Mouse (Mus musculus) lung, embryonic 16.5 days (tissue): ENCODE measurements around the gene Traf5. TPM values are rescaled to one million over a fixed set of nuclear protein-coding genes. Genes with fewer than 3 reads are reported as not detected.

ENCODE experiments used
- ATAC-seq: fragments of 200-750 bp; cut with Nextera tagmentation; 2 replicates; pipeline ENCODE4 v1.8.0; 2017; ENCODE audit warnings: low read depth, mild to moderate bottlenecking, moderate library complexity
- H3K27ac ChIP-seq: fragments of 300-500 bp; sonication (generic); 2 replicates; pipeline ENCODE4 v1.5.1; 2014; ENCODE audit warnings: mild to moderate bottlenecking, control low read depth, low read length
- H3K27me3 ChIP-seq: fragments of 300-500 bp; sonication (generic); 2 replicates; pipeline ENCODE4 v1.6.1; 2014; ENCODE audit warnings: low read depth, low read length, mixed read lengths; ENCODE audit not compliant: control insufficient read depth, insufficient read depth
- H3K36me3 ChIP-seq: fragments of 300-500 bp; sonication (generic); 2 replicates; pipeline ENCODE4 v1.6.1; 2014; ENCODE audit warnings: low read length; ENCODE audit not compliant: control insufficient read depth, insufficient read depth
- H3K4me1 ChIP-seq: fragments of 300-500 bp; sonication (generic); replicated peaks from 2 replicates; pipeline ENCODE4 v1.6.1; 2014; ENCODE audit warnings: low read length, mixed read lengths; ENCODE audit not compliant: control insufficient read depth, insufficient read depth
- H3K4me2 ChIP-seq: fragments of 300-500 bp; sonication (generic); 2 replicates; pipeline ENCODE4 v1.6.1; 2014; ENCODE audit warnings: low read depth, low read length, control low read depth
- H3K4me3 ChIP-seq: fragments of 300-500 bp; sonication (generic); 2 replicates; pipeline ENCODE4 v1.5.1; 2014; ENCODE audit warnings: mild to moderate bottlenecking, low read length, control low read depth
- H3K9ac ChIP-seq: fragments of 300-500 bp; sonication (generic); 2 replicates; pipeline ENCODE4 v1.6.1; 2014; ENCODE audit warnings: low read length, control low read depth
- H3K9me3 ChIP-seq: fragments of 300-500 bp; sonication (generic); 2 replicates; pipeline ENCODE4 v1.6.1; 2016; ENCODE audit warnings: low read length; ENCODE audit not compliant: control insufficient read depth
- WGBS: fragments of 180-500 bp; shearing (Covaris S2); extraction: QIAGEN DNeasy Blood & Tissue Kit; methylation state at CpG from one replicate; pipeline ENCODE4 v1.1.7; 2014; 5-methylcytosine and 5-hydroxymethylcytosine counted together
- polyA plus RNA-seq: library from polyadenylated mRNA; unstranded; fragments of >200 nt; fragmentation: Nextera tagmentation; extraction: Ambion mirVana; gene quantifications from 2 replicates; pipeline ENCODE4 v1.2.1, GENCODE M21; 2015

Gene Traf5
- polyA plus RNA-seq, 1 experiment from 2014 or later: 23.4 TPM

- Histone ChIP-seq H3K27ac (no peak overlapping the region), H3K4me1 (peaks cover 37% of the 10 kb centered on the region), H3K36me3 (0 out of 2 replicates have a peak, but pooled peaks cover 3% of the 10 kb centered on the region), H3K4me3 (no peak overlapping the region), H3K9me3 (peaks cover 5% of the 10 kb centered on the region), H3K4me2 (no peak overlapping the region), H3K27me3 (no peaks in the 10 kb centered on the region; the same call in 1 of the 2 replicates), H3K9ac (no peak overlapping the region)
- peak; percentile 46 for ATAC-seq
- WGBS: 63% methylated on average over 12 of the region's 12 CpGs
Observed at GRCm38 (mm10) chr1:192086279-192087037, 5.9 kb downstream of the Traf5 start.

DNA sequence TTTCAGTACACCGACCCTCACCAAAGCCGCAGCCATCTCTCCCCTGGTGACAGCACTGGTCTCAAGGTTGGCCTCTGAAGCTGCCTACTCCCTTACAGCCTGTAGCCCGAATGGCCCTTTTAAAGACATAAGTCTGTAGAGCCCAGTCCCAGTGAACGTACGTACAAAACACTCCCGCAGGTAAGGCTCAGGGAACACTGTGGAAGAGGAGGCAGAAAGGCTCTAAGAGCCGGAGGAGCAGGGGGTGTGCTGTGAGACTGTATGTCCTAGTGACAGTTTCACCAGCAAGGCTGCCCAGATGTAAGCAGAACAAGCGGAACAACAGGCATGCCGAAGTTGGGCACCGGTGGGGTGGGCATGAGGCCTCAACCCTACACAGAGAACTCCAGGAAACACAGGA, 7.1 kb downstream of the Traf5 start:
- H3K27ac ChIP-seq: no peak overlapping the region
- no peak overlapping the region for H3K9ac ChIP-seq
- H3K4me1 ChIP-seq: peaks cover 27% of the 10 kb centered on the region
- 88% methylated on average over 10 of the region's 10 CpGs for WGBS
- no peak overlapping the region for H3K4me2 ChIP-seq
- H3K27me3 ChIP-seq: no peaks in the 10 kb centered on the region; the same call in 1 of the 2 replicates
- H3K36me3 ChIP-seq: 0 out of 2 replicates have a peak, but pooled peaks cover 3% of the 10 kb centered on the region
- ATAC-seq: no peak
- H3K9me3 ChIP-seq: peaks cover 9% of the 10 kb centered on the region
- no peak overlapping the region for H3K4me3 ChIP-seq

GRCm38 (mm10) chr1:192082646-192083045, 9.7 kb downstream of the Traf5 start:
- H3K36me3 ChIP-seq: 0 out of 2 replicates have a peak, but pooled peaks cover 3% of the 10 kb centered on the region
- H3K4me1 ChIP-seq: peaks cover 34% of the 10 kb centered on the region
- no peak overlapping the region for H3K4me2 ChIP-seq
- H3K27me3 ChIP-seq: no peaks in the 10 kb centered on the region
- WGBS: 79% methylated on average over 1 of the region's 1 CpGs
- ATAC-seq: no peak
- H3K4me3 ChIP-seq: no peak overlapping the region
- no peak overlapping the region for H3K27ac ChIP-seq
- H3K9me3 ChIP-seq: peaks cover 9% of the 10 kb centered on the region
- no peak overlapping the region for H3K9ac ChIP-seq

GRCm38 (mm10) chr1:192081129-192081528, 11.2 kb downstream of the Traf5 start:
- 96% methylated on average over 2 of the region's 2 CpGs for WGBS
- Histone ChIP-seq H3K9me3 (peaks cover 9% of the 10 kb centered on the region), H3K27ac (no peak overlapping the region), H3K4me3 (no peak overlapping the region), H3K36me3 (0 out of 2 replicates have a peak, but pooled peaks cover 3% of the 10 kb centered on the region), H3K9ac (no peak overlapping the region), H3K4me2 (no peak overlapping the region), H3K4me1 (peaks cover 32% of the 10 kb centered on the region), H3K27me3 (no peaks in the 10 kb centered on the region)
- no peak for ATAC-seq

DNA sequence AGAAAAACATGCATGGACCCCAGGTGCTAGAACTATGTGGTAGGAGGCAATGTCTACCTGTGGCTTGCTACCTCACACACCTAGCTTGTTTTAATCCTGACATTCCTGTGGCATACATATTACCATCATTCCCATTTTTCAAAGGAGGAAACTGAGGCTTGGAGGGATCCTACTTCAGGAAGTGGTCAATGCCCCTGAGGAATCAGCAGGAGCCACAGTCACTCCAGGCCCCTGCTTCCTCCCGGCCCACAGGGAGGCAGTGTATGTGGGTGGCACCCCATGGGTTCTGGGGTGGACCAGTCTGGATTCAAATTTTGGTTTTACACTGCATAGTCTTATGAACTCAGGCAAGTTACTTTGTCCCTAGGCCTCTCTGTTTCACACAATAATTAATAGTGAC, 13.2 kb downstream of the Traf5 start:
- no peak overlapping the region for H3K4me3 ChIP-seq
- no peak for ATAC-seq
- peaks cover 37% of the 10 kb centered on the region for H3K4me1 ChIP-seq
- no peak overlapping the region for H3K4me2 ChIP-seq
- 0 out of 2 replicates have a peak, but pooled peaks cover 3% of the 10 kb centered on the region for H3K36me3 ChIP-seq
- WGBS: 60% methylated on average over 1 of the region's 1 CpGs
- H3K27me3 ChIP-seq: no peaks in the 10 kb centered on the region
- peaks cover 9% of the 10 kb centered on the region for H3K9me3 ChIP-seq
- H3K27ac ChIP-seq: peak overlapping the region; percentile 85
- no peak overlapping the region for H3K9ac ChIP-seq

GRCm38 (mm10) chr1:192078406-192078805, 14.0 kb downstream of the Traf5 start:
- 0 out of 2 replicates have a peak, but pooled peaks cover 3% of the 10 kb centered on the region for H3K36me3 ChIP-seq
- H3K4me2 ChIP-seq: no peak overlapping the region; the same call in 1 of the 2 replicates
- WGBS: 36% methylated on average over 3 of the region's 3 CpGs
- H3K4me1 ChIP-seq: peaks cover 37% of the 10 kb centered on the region
- H3K9ac ChIP-seq: no peak overlapping the region
- H3K27ac ChIP-seq: peak overlapping the region; percentile 85
- peak; percentile 86 for ATAC-seq
- H3K27me3 ChIP-seq: no peaks in the 10 kb centered on the region
- peaks cover 9% of the 10 kb centered on the region for H3K9me3 ChIP-seq
- no peak overlapping the region for H3K4me3 ChIP-seq

- peaks cover 41% of the 10 kb centered on the region for H3K4me1 ChIP-seq
- ATAC-seq: peak; percentile 48
- H3K27me3 ChIP-seq: no peaks in the 10 kb centered on the region
Observed at GRCm38 (mm10) chr1:192076796-192077535, 15.4 kb downstream of the Traf5 start.

GRCm38 (mm10) chr1:192076101-192076500, 16.3 kb downstream of the Traf5 start:
- WGBS: 47% methylated on average over 4 of the region's 4 CpGs
- Histone ChIP-seq H3K9ac (no peak overlapping the region), H3K27me3 (no peaks in the 10 kb centered on the region), H3K9me3 (peaks cover under 1% of the 10 kb centered on the region; the same call in 1 of the 2 replicates), H3K4me3 (no peak overlapping the region), H3K27ac (peak overlapping the region; percentile 47), H3K36me3 (no peaks in the 10 kb centered on the region), H3K4me1 (peaks cover 44% of the 10 kb centered on the region), H3K4me2 (no peak overlapping the region)
- no peak for ATAC-seq

More at GRCm38 (mm10) chr1:192076796-192077535, 15.4 kb downstream of the Traf5 start:
- Histone ChIP-seq H3K9ac (no peak overlapping the region), H3K4me2 (no peak overlapping the region), H3K36me3 (0 out of 2 replicates have a peak, but pooled peaks cover 2% of the 10 kb centered on the region), H3K9me3 (peaks cover 9% of the 10 kb centered on the region), H3K27ac (peak overlapping the region; percentile 65), H3K4me3 (no peak overlapping the region)

DNA sequence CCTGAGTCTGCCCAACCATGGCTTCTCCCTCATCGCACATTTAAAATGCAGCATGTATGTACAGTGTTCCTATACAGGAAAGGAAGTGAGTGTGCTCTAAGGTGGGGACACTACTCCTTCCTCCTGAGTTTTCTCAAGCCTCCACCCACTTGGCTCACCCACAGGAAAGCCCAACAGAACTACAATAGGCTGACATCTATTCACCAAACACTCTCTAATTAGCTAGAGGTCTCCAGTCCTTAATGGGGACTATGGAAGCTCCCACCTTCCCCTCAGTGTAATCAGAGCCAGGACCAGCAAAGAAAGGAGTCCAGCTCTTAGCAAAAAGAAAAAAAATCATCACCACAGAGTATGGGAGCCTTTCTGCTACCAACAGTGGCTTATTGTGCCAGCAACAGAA, 17.5 kb downstream of the Traf5 start:
- no peak overlapping the region for H3K9ac ChIP-seq
- no peaks in the 10 kb centered on the region for H3K27me3 ChIP-seq
- no peaks in the 10 kb centered on the region for H3K9me3 ChIP-seq
- no peak overlapping the region for H3K4me2 ChIP-seq
- no peak overlapping the region for H3K4me3 ChIP-seq
- H3K27ac ChIP-seq: peak overlapping the region; percentile 69
- H3K36me3 ChIP-seq: no peaks in the 10 kb centered on the region
- 44% methylated on average over 1 of the region's 1 CpGs for WGBS
- ATAC-seq: peak; percentile 34; the same call in 1 of the 2 replicates
- H3K4me1 ChIP-seq: peaks cover 56% of the 10 kb centered on the region
